Mouse (Mus musculus) urinary bladder, adult 18-20 months (tissue): Measurements from ENCODE around the gene Pla2g16.
A peak's percentile ranks its signal among the peaks of the same experiment; 100 is the strongest.

Experiments used
- DNase-seq, 2 experiments: peaks; one replicate each; pipeline ENCODE4 v3.0.0; 2022; ENCODE audit warnings: low spot score in 2 of 2, mixed read lengths in 2 of 2

The Pla2g16 gene

GRCm38 (mm10) chr19:7611942-7612757, 54.9 kb downstream of the Pla2g16 start, which contains the start of gene Hrasls5:
TSS of gene Hrasls5 (plus strand) at chr19:7612541.
- peak in 1 of 2 experiments; percentile 32 for DNase-seq

- DNase-seq, result no peak
These were observed 55.9 kb downstream of the Pla2g16 start for GRCm38 (mm10) chr19:7613151-7613550.

DNA sequence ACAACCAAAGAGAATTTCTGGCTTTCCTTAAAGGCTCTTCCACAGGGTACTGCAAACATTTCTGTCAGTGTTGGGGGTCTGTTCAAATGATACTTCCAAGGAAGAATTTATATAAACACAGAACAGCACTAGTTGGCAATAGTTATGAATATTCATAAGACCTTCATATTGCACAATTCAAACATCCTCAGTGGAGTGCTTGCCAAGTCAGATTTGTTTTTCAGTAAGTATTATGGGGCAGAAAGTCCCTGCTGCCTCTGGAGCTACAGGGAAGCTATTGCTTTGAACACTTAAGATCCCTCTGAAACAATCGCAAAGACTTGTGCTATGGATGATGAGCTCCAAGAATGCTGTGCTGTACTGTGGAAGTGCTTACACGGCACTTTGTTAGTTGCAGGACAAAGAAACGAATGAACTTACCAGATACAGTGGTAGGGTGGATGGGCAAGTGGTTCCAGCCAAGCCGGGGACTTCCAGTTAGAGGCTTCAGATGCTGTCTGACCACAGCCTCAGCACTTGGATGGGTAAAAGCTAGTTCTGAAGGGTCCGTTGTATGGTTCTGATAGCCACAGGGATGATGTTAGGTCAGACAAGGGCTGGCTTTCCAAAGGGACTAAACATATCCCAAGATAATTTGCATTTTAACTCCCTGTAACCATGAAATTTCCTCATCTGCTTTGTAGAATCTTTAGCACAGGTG, 59.1 kb downstream of the Pla2g16 start:
- no peak for DNase-seq

DNA sequence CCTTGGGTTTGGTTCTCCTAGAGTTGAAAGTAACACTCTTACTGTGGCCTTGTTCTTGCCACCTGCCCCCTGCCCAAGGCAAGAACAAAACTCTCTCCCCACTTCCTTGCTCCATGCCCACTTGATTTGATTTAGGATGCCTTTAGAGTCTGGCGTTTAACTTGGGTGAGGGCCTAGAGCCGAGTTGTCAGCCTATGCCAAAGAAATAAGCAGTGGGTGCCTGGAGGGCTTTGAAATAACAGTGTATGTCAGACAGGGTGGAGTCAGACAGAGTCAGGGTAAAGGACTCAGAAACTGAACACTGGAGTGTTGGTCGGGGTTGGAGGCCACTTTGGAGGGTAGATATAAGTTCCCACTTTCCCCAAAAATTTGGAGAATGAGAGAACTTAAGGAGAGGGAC, 59.8 kb downstream of the Pla2g16 start:
- DNase-seq, result no peak

GRCm38 (mm10) chr19:7617696-7618095, 60.4 kb downstream of the Pla2g16 start:
- peak in 1 of 2 experiments; percentile 32 for DNase-seq

DNA sequence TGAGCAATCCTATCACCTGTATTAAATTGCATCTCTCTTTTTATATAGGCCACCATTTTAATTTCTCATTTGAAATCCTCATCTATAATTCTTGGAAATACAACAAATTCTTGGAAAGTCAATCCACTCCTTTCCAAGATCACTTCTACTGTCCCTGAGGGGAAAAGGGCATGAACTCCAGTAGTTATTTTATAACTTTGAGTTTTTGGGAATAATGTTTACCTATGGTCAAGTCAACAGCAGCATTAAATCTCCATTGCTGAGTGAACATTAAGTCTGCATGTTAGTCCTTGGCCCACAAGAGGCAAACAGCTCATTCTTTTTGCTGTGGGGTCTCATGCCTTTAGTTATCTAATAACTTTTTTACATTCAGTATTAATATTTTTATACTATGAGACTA, 75.8 kb downstream of the Pla2g16 start:
- DNase-seq, result no peak

GRCm38 (mm10) chr19:7633786-7634185, 76.5 kb downstream of the Pla2g16 start:
- no peak for DNase-seq
